Mouse (Mus musculus) G1E (cell line): ENCODE results near the gene Cd47.

Source experiments
- CTCF ChIP-seq: IDR thresholded peaks from 2 replicates; pipeline ENCODE4 v1.5.1; 2012; ENCODE audit warnings: low read depth, low read length, inconsistent platforms, mixed read lengths
- GATA1 ChIP-seq: IDR thresholded peaks from 2 replicates; pipeline ENCODE4 v1.6.1; 2012; ENCODE audit warnings: borderline replicate concordance, low read length, inconsistent platforms, mixed read lengths
- POLR2AphosphoS5 ChIP-seq: IDR thresholded peaks from 2 replicates; pipeline ENCODE4 v1.6.1; 2012; ENCODE audit warnings: low read depth, low read length, inconsistent platforms; ENCODE audit not compliant: insufficient replicate concordance
- TAL1 ChIP-seq: conservative IDR thresholded peaks from 2 replicates; pipeline ENCODE4 v1.6.1; 2012; ENCODE audit warnings: low read depth, low read length, inconsistent platforms, mixed read lengths

- TF ChIP-seq CTCF (no peak), GATA1 (no peak), POLR2AphosphoS5 (no peak), TAL1 (no peak)
Measured at GRCm38 (mm10) chr16:49786116-49786515, 14.2 kb upstream of the Cd47 start.
